23 mouse cellular contexts compared by ENCODE assay signal in the genomic region with DNA sequence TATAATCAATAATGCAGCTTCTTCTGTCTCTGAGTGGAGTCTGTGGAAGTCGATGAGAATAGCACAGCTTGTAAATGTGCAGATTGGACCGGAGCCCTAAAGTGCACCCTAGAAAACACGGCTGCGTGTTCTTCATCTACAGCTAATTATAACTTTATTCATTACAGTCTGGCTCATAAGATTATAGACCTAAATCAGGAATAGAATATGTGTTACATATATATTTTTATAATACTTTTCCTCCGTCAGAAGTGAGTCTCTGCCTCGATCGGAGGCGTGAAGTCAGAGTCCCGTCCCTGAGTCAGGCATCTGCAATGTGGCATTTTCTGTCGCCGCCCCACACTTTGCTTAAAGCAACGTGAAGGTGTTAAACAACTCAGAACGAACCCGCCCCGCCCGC.
A peak's percentile ranks its signal among the peaks of the same experiment; 100 is the strongest.
DNase-seq lines count a peak whose midpoint lies in the region; ATAC-seq and TF ChIP-seq lines count a peak whose summit lies in the region.
"Had no signal": no experiment of that assay in that cellular context is flagged by ENCODE, and none has a peak within 500 bp of the region (broad histone marks: within the 10 kb centered on the region; RNA-seq: fewer than 3 reads in every experiment).

No protein-coding gene starts in this region.

- peak; percentile 79 for DNase-seq in forebrain, postnatal 0 days
- no peak for DNase-seq in forebrain, embryonic 14.5 days (ENCODE audit: low spot score)
- DNase-seq in left cerebral cortex, postnatal 14 days (ENCODE audit: low spot score in 2 of 2): peak; percentile 69 to 79
- peak; percentile 49 for DNase-seq in right cerebral cortex, postnatal 25 days
- no peak for DNase-seq in kidney, adult 18-20 months
- no peak for DNase-seq in gastrocnemius, postnatal 36 days
- DNase-seq: adrenal gland, postnatal 10 days; cerebellum, adult 11 months; cerebellum, postnatal 14 days; embryo, embryonic 11 days; heart, postnatal 10 days; kidney, adult 8-10 months; kidney, postnatal 14 days; thymus, postnatal 36 days had no signal

- H3K4me1 ChIP-seq in forebrain, postnatal 0 days (ENCODE audit: insufficient read depth): no peaks in the 10 kb centered on the region
- no peaks in the 10 kb centered on the region for H3K4me1 ChIP-seq in forebrain, embryonic 14.5 days (ENCODE audit: control insufficient read depth, insufficient read depth, low read length)
- H3K4me1 ChIP-seq in hindbrain, embryonic 13.5 days (replicated peaks): no peaks in the 10 kb centered on the region; the same call in 1 of the 2 replicates
- H3K4me1 ChIP-seq: heart, embryonic 10.5 days; lung, embryonic 15.5 days had no signal

- no peaks in the 10 kb centered on the region for H3K27me3 ChIP-seq in forebrain, postnatal 0 days (ENCODE audit: insufficient read depth, low read length)
- H3K27me3 ChIP-seq in forebrain, embryonic 14.5 days (replicated peaks; ENCODE audit: control insufficient read depth, insufficient read depth, low read length): no peaks in the 10 kb centered on the region
- H3K27me3 ChIP-seq in hindbrain, embryonic 13.5 days: peaks cover 5% of the 10 kb centered on the region; the same call in 1 of the 2 replicates
- H3K27me3 ChIP-seq: lung, embryonic 15.5 days had no signal

- no peaks in the 10 kb centered on the region for H3K9me3 ChIP-seq in forebrain, postnatal 0 days (ENCODE audit: low read length)
- no peaks in the 10 kb centered on the region for H3K9me3 ChIP-seq in forebrain, embryonic 14.5 days (replicated peaks; ENCODE audit: control insufficient read depth, low read length)
- H3K9me3 ChIP-seq in hindbrain, embryonic 13.5 days: no peaks in the 10 kb centered on the region
- H3K9me3 ChIP-seq: heart, embryonic 10.5 days; lung, embryonic 15.5 days had no signal

- no peak overlapping the region for H3K4me3 ChIP-seq in forebrain, postnatal 0 days (ENCODE audit: low read depth, low read length)
- H3K4me3 ChIP-seq in forebrain, embryonic 14.5 days (ENCODE audit: low read depth, low read length): no peak overlapping the region
- H3K4me3 ChIP-seq in hindbrain, embryonic 13.5 days: no peak overlapping the region
- H3K4me3 ChIP-seq: heart, embryonic 10.5 days; lung, embryonic 15.5 days had no signal

- WGBS in forebrain, postnatal 0 days: 68% methylated on average over 16 of the region's 16 CpGs
- WGBS in forebrain, embryonic 14.5 days: 86% methylated on average over 16 of the region's 16 CpGs
- 92% methylated on average over 16 of the region's 16 CpGs for WGBS in hindbrain, embryonic 13.5 days

- no peak overlapping the region for H3K4me2 ChIP-seq in forebrain, postnatal 0 days (ENCODE audit: low read depth)
- no peak overlapping the region for H3K4me2 ChIP-seq in forebrain, embryonic 14.5 days (ENCODE audit: low read length)
- no peak overlapping the region for H3K4me2 ChIP-seq in hindbrain, embryonic 13.5 days
- H3K4me2 ChIP-seq: lung, embryonic 15.5 days; midbrain, embryonic 11.5 days had no signal

- H3K27ac ChIP-seq in forebrain, postnatal 0 days (ENCODE audit: low read depth, low read length): no peak overlapping the region
- H3K27ac ChIP-seq in forebrain, embryonic 14.5 days (ENCODE audit: low read depth, low read length): no peak overlapping the region
- no peak overlapping the region for H3K27ac ChIP-seq in hindbrain, embryonic 13.5 days
- H3K27ac ChIP-seq: heart, embryonic 10.5 days; liver, embryonic 14.5 days; lung, embryonic 15.5 days had no signal

- no peaks in the 10 kb centered on the region for H3K36me3 ChIP-seq in forebrain, postnatal 0 days (ENCODE audit: insufficient read depth)
- H3K36me3 ChIP-seq in forebrain, embryonic 14.5 days (ENCODE audit: control insufficient read depth, insufficient read depth, low read length): no peaks in the 10 kb centered on the region
- no peaks in the 10 kb centered on the region for H3K36me3 ChIP-seq in hindbrain, embryonic 13.5 days
- H3K36me3 ChIP-seq: heart, embryonic 10.5 days; lung, embryonic 15.5 days had no signal

- no peak for TF ChIP-seq CTCF in forebrain, postnatal 0 days (IDR thresholded peaks at IDR 0.05; ENCODE audit: low read depth)

- peak; percentile 72 for ATAC-seq in forebrain, postnatal 0 days
- ATAC-seq in forebrain, embryonic 14.5 days: no peak
- ATAC-seq in frontal cortex, adult (ENCODE audit: low TSS enrichment): peak; percentile 48
- no peak for ATAC-seq in hindbrain, embryonic 13.5 days (ENCODE audit: low FRiP score)
- ATAC-seq: CD4-positive, CD25-positive, alpha-beta regulatory T cell, adult 4 months; inflammation-experienced regulatory T-cells, adult 6 months; Patski had no signal

- H3K9ac ChIP-seq in forebrain, postnatal 0 days: no peak overlapping the region
- no peak overlapping the region for H3K9ac ChIP-seq in forebrain, embryonic 14.5 days (ENCODE audit: low read length)
- no peak overlapping the region for H3K9ac ChIP-seq in hindbrain, embryonic 13.5 days
- H3K9ac ChIP-seq: liver, embryonic 14.5 days; lung, embryonic 15.5 days had no signal

- intact Hi-C loops in left cerebral cortex, postnatal 14 days (cut with DNase I): loop anchor here (2.0 kb wide), 1 partner anchor 368 kb away; no protein-coding TSS in a partner anchor
- intact Hi-C loops in gastrocnemius, postnatal 36 days (cut with DNase I): no loop called here

Comparison
In these comparisons a context has a peak if more than half of its experiments do, and no peak if none do; other contexts are left out.
1. ATAC-seq: peak in forebrain, postnatal 0 days (single experiment) and frontal cortex, adult (single experiment); none in forebrain, embryonic 14.5 days (single experiment) and hindbrain, embryonic 13.5 days (single experiment).
2. DNase-seq: peak in forebrain, postnatal 0 days (single experiment), left cerebral cortex, postnatal 14 days (2 of 2) and right cerebral cortex, postnatal 25 days (single experiment); none in forebrain, embryonic 14.5 days (single experiment), kidney, adult 18-20 months (single experiment) and gastrocnemius, postnatal 36 days (0 of 2).